Mouse (Mus musculus): ENCODE measurements around the gene Abcb4.

GRCm38 (mm10) chr5:8987925-8988324, 94.4 kb downstream of the Abcb4 start:
- no peak for TF ChIP-seq POLR2A (IDR thresholded peaks at IDR 0.05; ENCODE audit: borderline replicate concordance, extremely low read depth, insufficient read depth, insufficient read length, poor library complexity, severe bottlenecking)
- TF ChIP-seq CTCF (IDR thresholded peaks at IDR 0.05; ENCODE audit: borderline replicate concordance, extremely low read depth, insufficient read depth, insufficient read length) = no peak
